Mouse (Mus musculus): ENCODE measurements around the gene Kif2c. TPM values are rescaled to one million over a fixed set of nuclear protein-coding genes. Genes with fewer than 3 reads are reported as not detected.
"Not testable (repeated sequence)": the region's sequence is repeated elsewhere in the genome, so short reads cannot be mapped to it uniquely, and the experiment has no call there.

Kif2c gene
- polyA plus RNA-seq, 1 experiment from 2014 or later: 124 TPM

DNA sequence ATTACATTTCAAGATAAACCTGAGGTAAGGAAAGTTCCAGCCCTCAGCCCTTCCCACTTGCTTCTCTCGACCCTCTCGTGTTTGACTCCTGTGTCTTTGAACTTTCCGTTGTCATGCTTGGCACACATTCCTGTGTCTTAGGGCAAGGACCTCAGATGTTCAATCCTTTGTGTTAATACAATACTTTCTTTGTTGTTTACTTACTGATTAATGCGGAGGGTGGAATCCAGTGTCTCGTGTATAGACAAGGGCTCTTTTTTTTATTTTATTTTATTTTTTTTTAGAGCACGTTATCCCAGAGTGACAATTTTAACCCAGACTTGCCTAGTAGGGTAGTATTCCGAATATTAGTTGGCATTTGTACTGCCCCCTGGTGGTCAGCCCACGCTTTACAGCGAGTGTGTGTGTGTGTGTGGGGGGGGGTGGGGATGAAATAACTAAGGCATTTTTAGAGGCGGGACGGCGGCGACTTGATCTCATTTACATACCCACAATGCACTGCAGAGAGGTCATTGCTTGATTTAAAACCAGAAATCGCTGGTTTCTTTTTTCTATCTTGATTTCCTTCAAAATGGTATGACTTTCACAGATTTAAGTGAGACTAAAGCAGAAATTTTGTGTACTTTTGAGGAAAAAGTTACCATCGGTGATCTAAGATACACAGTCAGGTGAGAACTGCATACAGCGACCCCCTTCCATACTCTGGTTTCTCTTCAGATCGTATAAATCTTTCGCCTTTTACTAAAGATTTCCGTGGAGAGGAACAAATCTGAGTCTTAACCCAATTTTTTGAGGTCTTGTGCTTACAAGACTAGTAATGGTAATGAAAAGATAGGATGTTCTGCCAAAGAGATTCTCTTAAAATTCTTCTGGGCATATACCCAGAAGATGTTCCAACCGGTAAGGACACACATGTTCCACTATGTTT is 28.0 kb upstream of the Kif2c start:
- peak overlapping the region; percentile 84 for H3K27ac ChIP-seq
- 0 out of 2 replicates have a peak overlapping the region, but pooled peaks have one; percentile 12 for H3K4me3 ChIP-seq
- no peaks in the 10 kb centered on the region for H3K9me3 ChIP-seq (replicated peaks)
- no peaks in the 10 kb centered on the region for H3K36me3 ChIP-seq
- 6% methylated on average over 20 of the region's 20 CpGs for WGBS
- DNase-seq (ENCODE audit: low spot score): peak; percentile 93
- H3K27me3 ChIP-seq (ENCODE audit: low read depth, poor library complexity, severe bottlenecking): no peaks in the 10 kb centered on the region
- peaks cover 11% of the 10 kb centered on the region; the same call in 1 of the 2 replicates for H3K4me1 ChIP-seq

GRCm38 (mm10) chr4:117209592-117209991 is 27.2 kb upstream of the Kif2c start:
- H3K9me3 ChIP-seq (replicated peaks): no peaks in the 10 kb centered on the region
- no peaks in the 10 kb centered on the region for H3K27me3 ChIP-seq (ENCODE audit: low read depth, poor library complexity, severe bottlenecking)
- H3K36me3 ChIP-seq: no peaks in the 10 kb centered on the region
- peak overlapping the region; percentile 55; the same call in 1 of the 2 replicates for H3K27ac ChIP-seq
- DNase-seq (ENCODE audit: low spot score): no peak
- H3K4me1 ChIP-seq: peaks cover 11% of the 10 kb centered on the region; the same call in 1 of the 2 replicates
- H3K4me3 ChIP-seq: no peak overlapping the region
- 81% methylated on average over 6 of the region's 6 CpGs for WGBS

GRCm38 (mm10) chr4:117202992-117203354 is 20.5 kb upstream of the Kif2c start:
- H3K27me3 ChIP-seq (ENCODE audit: low read depth, poor library complexity, severe bottlenecking): no peaks in the 10 kb centered on the region
- H3K9me3 ChIP-seq (replicated peaks): no peaks in the 10 kb centered on the region
- H3K27ac ChIP-seq: peak overlapping the region; percentile 61
- no peak for DNase-seq (ENCODE audit: low spot score)
- no peaks in the 10 kb centered on the region for H3K36me3 ChIP-seq
- H3K4me1 ChIP-seq: no peaks in the 10 kb centered on the region
- 62% methylated on average over 4 of the region's 4 CpGs for WGBS
- H3K4me3 ChIP-seq: no peak overlapping the region

GRCm38 (mm10) chr4:117202046-117202991 is 19.9 kb upstream of the Kif2c start:
- Histone ChIP-seq H3K9me3 (replicated peaks) (no peaks in the 10 kb centered on the region), H3K4me1 (no peaks in the 10 kb centered on the region), H3K27ac (peak overlapping the region; percentile 92), H3K4me3 (peak overlapping the region; percentile 44), H3K27me3 (ENCODE audit: low read depth, poor library complexity, severe bottlenecking) (no peaks in the 10 kb centered on the region), H3K36me3 (no peaks in the 10 kb centered on the region)
- under 1% methylated on average over 25 of the region's 25 CpGs for WGBS
- DNase-seq (ENCODE audit: low spot score): peak; percentile 53

DNA sequence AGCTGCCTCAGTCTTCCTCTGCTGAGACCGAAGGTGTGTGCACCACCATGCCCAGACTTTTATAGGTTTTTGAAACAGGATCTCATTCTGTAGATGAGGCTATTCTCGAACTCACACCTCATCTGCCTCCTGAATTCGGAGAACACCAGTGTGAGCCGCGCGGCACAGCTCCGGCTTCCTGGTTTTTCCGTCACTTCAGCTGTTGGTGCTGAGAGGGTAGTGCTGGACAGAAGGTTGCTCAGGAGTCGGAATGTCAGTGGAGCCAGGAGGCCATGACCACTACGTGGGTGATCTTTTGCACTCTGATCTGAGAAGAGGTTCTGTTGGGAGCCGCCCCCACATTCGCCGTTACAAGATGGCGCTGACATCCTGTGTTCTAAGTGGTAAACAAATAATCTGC is 9.4 kb upstream of the Kif2c start:
- 96% methylated on average over 14 of the region's 14 CpGs for WGBS
- Histone ChIP-seq H3K27ac (no peak overlapping the region), H3K27me3 (ENCODE audit: low read depth, poor library complexity, severe bottlenecking) (no peaks in the 10 kb centered on the region), H3K4me1 (peaks cover 4% of the 10 kb centered on the region; the same call in 1 of the 2 replicates), H3K4me3 (no peak overlapping the region), H3K9me3 (replicated peaks) (no peaks in the 10 kb centered on the region), H3K36me3 (no peaks in the 10 kb centered on the region)
- no peak for DNase-seq (ENCODE audit: low spot score)

DNA sequence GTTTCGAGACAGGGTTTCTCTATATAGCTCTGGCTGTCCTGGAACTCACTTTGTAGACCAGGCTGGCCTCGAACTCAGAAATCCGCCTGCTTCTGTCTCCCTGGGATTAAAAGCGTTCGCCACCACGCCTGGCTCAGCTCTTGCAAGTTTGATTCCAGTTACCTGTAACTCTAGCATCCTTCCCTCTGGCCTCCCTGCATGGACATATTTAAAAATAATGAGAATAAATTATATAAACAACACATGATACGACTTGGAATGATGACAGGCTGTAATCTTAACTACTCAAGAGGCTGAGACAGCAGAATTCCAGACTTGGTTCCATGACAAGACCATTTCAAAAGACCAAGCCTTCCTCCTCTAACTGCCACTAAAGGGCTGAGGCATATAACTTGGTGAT is 8.2 kb upstream of the Kif2c start:
- H3K4me3 ChIP-seq: no peak overlapping the region
- 75% methylated on average over 7 of the region's 7 CpGs for WGBS
- H3K27ac ChIP-seq: no peak overlapping the region; the same call in 1 of the 2 replicates
- DNase-seq (ENCODE audit: low spot score): no peak
- no peaks in the 10 kb centered on the region for H3K27me3 ChIP-seq (ENCODE audit: low read depth, poor library complexity, severe bottlenecking)
- H3K4me1 ChIP-seq: peaks cover 4% of the 10 kb centered on the region; the same call in 1 of the 2 replicates
- H3K36me3 ChIP-seq: no peaks in the 10 kb centered on the region
- H3K9me3 ChIP-seq (replicated peaks): no peaks in the 10 kb centered on the region

- H3K4me3 ChIP-seq: peak overlapping the region; percentile 48
- DNase-seq (ENCODE audit: low spot score): peak; percentile 68
- WGBS: under 1% methylated on average over 9 of the region's 9 CpGs
- H3K4me1 ChIP-seq: peaks cover 4% of the 10 kb centered on the region; the same call in 1 of the 2 replicates
- no peaks in the 10 kb centered on the region for H3K9me3 ChIP-seq (replicated peaks)
- peak overlapping the region; percentile 95 for H3K27ac ChIP-seq
- no peaks in the 10 kb centered on the region for H3K27me3 ChIP-seq (ENCODE audit: low read depth, poor library complexity, severe bottlenecking)
- no peaks in the 10 kb centered on the region for H3K36me3 ChIP-seq
These were observed 7.6 kb upstream of the Kif2c start for GRCm38 (mm10) chr4:117189856-117190543.

DNA sequence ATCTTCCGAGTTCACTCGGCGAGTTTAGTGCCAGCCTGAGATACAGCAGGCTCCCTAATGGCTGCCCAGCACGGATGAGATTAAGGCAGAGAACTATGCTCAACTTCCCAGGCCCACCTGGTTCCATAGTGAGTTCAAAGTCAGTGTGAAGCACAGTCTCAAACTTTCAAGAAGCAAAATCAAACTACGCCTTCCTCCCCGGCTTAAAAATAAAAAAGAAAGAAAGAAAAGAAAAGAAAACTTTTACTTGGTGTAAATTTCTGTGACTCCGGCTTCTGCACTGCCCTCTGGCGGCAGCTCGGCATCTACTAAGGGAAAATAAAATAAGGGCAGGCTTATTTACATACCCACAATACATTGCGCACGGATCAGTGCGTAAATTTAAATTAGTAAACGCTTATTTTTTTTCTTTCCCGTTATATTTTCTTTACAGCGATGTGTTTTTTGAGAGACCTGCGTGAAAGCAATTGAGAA is 7.0 kb upstream of the Kif2c start:
- Histone ChIP-seq H3K27me3 (ENCODE audit: low read depth, poor library complexity, severe bottlenecking) (no peaks in the 10 kb centered on the region), H3K36me3 (no peaks in the 10 kb centered on the region), H3K27ac (peak overlapping the region; percentile 95), H3K4me3 (peak overlapping the region; percentile 48), H3K9me3 (replicated peaks) (no peaks in the 10 kb centered on the region), H3K4me1 (peaks cover 4% of the 10 kb centered on the region; the same call in 1 of the 2 replicates)
- WGBS: 3% methylated on average over 16 of the region's 16 CpGs
- peak; percentile 83 for DNase-seq (ENCODE audit: low spot score)

DNA sequence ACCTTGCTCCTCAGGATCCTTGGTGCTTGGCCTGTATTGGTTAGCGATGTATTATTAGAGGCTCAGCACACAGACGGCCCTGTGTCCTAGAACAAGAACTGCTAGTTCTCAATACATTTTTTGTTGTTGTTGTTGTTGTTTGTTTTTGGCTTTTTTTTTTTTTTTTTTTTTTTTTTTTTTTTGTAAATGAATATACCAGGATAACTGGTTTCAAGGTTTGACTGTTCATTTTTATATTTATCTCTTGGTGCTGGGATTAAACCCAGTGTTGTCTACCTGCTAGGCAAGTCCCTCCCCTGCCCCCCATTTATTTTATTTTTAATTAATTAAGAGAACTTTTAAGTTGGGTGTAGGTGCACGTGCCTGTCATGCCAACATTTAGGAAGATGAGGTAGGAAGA is 6.5 kb upstream of the Kif2c start:
- Histone ChIP-seq H3K9me3 (replicated peaks) (no peaks in the 10 kb centered on the region), H3K4me3 (peak overlapping the region; percentile 48), H3K27me3 (ENCODE audit: low read depth, poor library complexity, severe bottlenecking) (no peaks in the 10 kb centered on the region), H3K36me3 (no peaks in the 10 kb centered on the region), H3K27ac (peak overlapping the region; percentile 95), H3K4me1 (peaks cover 4% of the 10 kb centered on the region; the same call in 1 of the 2 replicates)
- 56% methylated on average over 3 of the region's 3 CpGs for WGBS
- no peak for DNase-seq (ENCODE audit: low spot score)

- Histone ChIP-seq H3K27ac (peak overlapping the region; percentile 91), H3K4me3 (peak overlapping the region; percentile 88), H3K36me3 (peaks cover 28% of the 10 kb centered on the region), H3K4me1 (peaks cover 11% of the 10 kb centered on the region)
- not testable (repeated sequence) for DNase-seq (ENCODE audit: low spot score); H3K27me3 ChIP-seq (ENCODE audit: low read depth, poor library complexity, severe bottlenecking); H3K9me3 ChIP-seq (replicated peaks)
- WGBS: 12% methylated on average over 9 of the region's 9 CpGs
These were observed 289 bp upstream of the Kif2c start for GRCm38 (mm10) chr4:117182759-117183096.

GRCm38 (mm10) chr4:117169936-117170335 is 12.5 kb downstream of the Kif2c start:
- Histone ChIP-seq H3K27me3 (ENCODE audit: low read depth, poor library complexity, severe bottlenecking) (no peaks in the 10 kb centered on the region), H3K4me1 (no peaks in the 10 kb centered on the region), H3K36me3 (peaks cover 100% of the 10 kb centered on the region), H3K27ac (no peak overlapping the region), H3K9me3 (replicated peaks) (no peaks in the 10 kb centered on the region), H3K4me3 (no peak overlapping the region)
- 93% methylated on average over 5 of the region's 5 CpGs for WGBS
- no peak for DNase-seq (ENCODE audit: low spot score)

DNA sequence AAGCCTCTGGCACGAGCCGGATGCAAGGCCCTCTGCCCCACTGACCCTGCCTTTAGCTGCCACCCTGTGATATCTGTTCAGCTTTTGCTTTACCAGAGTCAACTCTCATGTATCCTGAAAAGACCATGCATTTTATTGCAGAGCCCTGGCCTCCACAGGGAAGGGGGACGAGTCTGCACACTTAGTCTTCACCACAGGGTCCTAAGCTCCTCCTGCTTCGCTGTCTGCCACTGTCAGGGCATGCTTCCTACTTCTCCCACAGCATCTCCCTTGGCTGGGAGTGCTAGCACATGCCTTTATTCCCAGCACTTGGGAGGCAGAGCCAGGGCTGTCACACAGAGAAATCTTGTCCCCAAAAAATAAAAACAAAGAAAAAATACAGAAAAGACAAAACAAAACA is 21.3 kb downstream of the Kif2c start:
- Histone ChIP-seq H3K9me3 (replicated peaks) (no peaks in the 10 kb centered on the region), H3K4me3 (no peak overlapping the region), H3K27me3 (ENCODE audit: low read depth, poor library complexity, severe bottlenecking) (no peaks in the 10 kb centered on the region), H3K27ac (no peak overlapping the region), H3K36me3 (peaks cover 78% of the 10 kb centered on the region), H3K4me1 (no peaks in the 10 kb centered on the region)
- no peak for DNase-seq (ENCODE audit: low spot score)
- 69% methylated on average over 4 of the region's 4 CpGs for WGBS

Data from limb, embryonic 10.5 days (tissue).